Mouse (Mus musculus) lung, postnatal 36 days (tissue): Measurements from ENCODE around the gene Gm45713.
A peak's percentile ranks its signal among the peaks of the same experiment; 100 is the strongest.
"Not testable (repeated sequence)": the region's sequence is repeated elsewhere in the genome, so short reads cannot be mapped to it uniquely, and the experiment has no call there.

ENCODE experiments used
- DNase-seq: peaks from one replicate; pipeline ENCODE4 v3.0.0; 2022; ENCODE audit warnings: mixed read lengths

The Gm45713 gene

GRCm38 (mm10) chr7:45121966-45122365 is 14.1 kb downstream of the Gm45713 start:
- no peak for DNase-seq

- peak; percentile 86 for DNase-seq
Measured at GRCm38 (mm10) chr7:45121404-45121803, 14.6 kb downstream of the Gm45713 start.

GRCm38 (mm10) chr7:45119780-45120709 is 16.0 kb downstream of the Gm45713 start:
- DNase-seq = no peak

- no peak for DNase-seq
Measured at GRCm38 (mm10) chr7:45118336-45118735, 17.7 kb downstream of the Gm45713 start.

GRCm38 (mm10) chr7:45117566-45117965 is 18.5 kb downstream of the Gm45713 start:
- DNase-seq = no peak

GRCm38 (mm10) chr7:45113476-45113875 is 22.6 kb downstream of the Gm45713 start:
- no peak for DNase-seq

GRCm38 (mm10) chr7:45112529-45112928 is 23.5 kb downstream of the Gm45713 start:
- DNase-seq = no peak

- DNase-seq = no peak
Measured at GRCm38 (mm10) chr7:45111940-45112339, 24.1 kb downstream of the Gm45713 start.

- DNase-seq = not testable (repeated sequence)
Measured at GRCm38 (mm10) chr7:45110089-45110488, 25.9 kb downstream of the Gm45713 start.

- no peak for DNase-seq
Measured at GRCm38 (mm10) chr7:45107052-45107645, 28.9 kb downstream of the Gm45713 start.

GRCm38 (mm10) chr7:45106441-45106840 is 29.6 kb downstream of the Gm45713 start:
- no peak for DNase-seq

- no peak for DNase-seq
Measured at GRCm38 (mm10) chr7:45105491-45105890, 30.5 kb downstream of the Gm45713 start.

GRCm38 (mm10) chr7:45104941-45105340 is 31.1 kb downstream of the Gm45713 start:
- no peak for DNase-seq

GRCm38 (mm10) chr7:45103652-45104180 is 32.3 kb downstream of the Gm45713 start, which contains the start of gene Fcgrt:
Gene Fcgrt (minus strand): TSS chr7:45103851.
- DNase-seq = peak; percentile 98

GRCm38 (mm10) chr7:45102940-45103585 is 33.0 kb downstream of the Gm45713 start:
- DNase-seq = peak; percentile 50

GRCm38 (mm10) chr7:45102441-45102840 is 33.6 kb downstream of the Gm45713 start:
- DNase-seq = no peak

GRCm38 (mm10) chr7:45100046-45100445 is 36.0 kb downstream of the Gm45713 start:
- no peak for DNase-seq

- no peak for DNase-seq
Measured at GRCm38 (mm10) chr7:45098541-45099240, 37.3 kb downstream of the Gm45713 start.

GRCm38 (mm10) chr7:45097479-45097878 is 38.6 kb downstream of the Gm45713 start:
- no peak for DNase-seq

- not testable (repeated sequence) for DNase-seq
Measured at GRCm38 (mm10) chr7:45095965-45096364, 40.1 kb downstream of the Gm45713 start.

GRCm38 (mm10) chr7:45095367-45095766 is 40.7 kb downstream of the Gm45713 start:
- no peak for DNase-seq

GRCm38 (mm10) chr7:45094121-45094520 is 41.9 kb downstream of the Gm45713 start:
- DNase-seq = no peak

GRCm38 (mm10) chr7:45093516-45093905 is 42.5 kb downstream of the Gm45713 start:
- no peak for DNase-seq
